Mouse (Mus musculus): ENCODE data around the gene Abcc5.
"Not testable (repeated sequence)": the region's sequence is repeated elsewhere in the genome, so short reads cannot be mapped to it uniquely, and the experiment has no call there.

Gene Abcc5

GRCm38 (mm10) chr16:20368221-20368620 is 58.0 kb downstream of the Abcc5 start:
- intact Hi-C loops (cut with DNase I), result no loop called here

- intact Hi-C loops (cut with DNase I), result no loop called here
Measured at GRCm38 (mm10) chr16:20362121-20362520, 64.1 kb downstream of the Abcc5 start.

- intact Hi-C loops (cut with DNase I), result not testable (repeated sequence)
Measured at GRCm38 (mm10) chr16:20361496-20361895, 64.7 kb downstream of the Abcc5 start.

GRCm38 (mm10) chr16:20359643-20360295 is 66.4 kb downstream of the Abcc5 start:
- intact Hi-C loops (cut with DNase I), result no loop called here

- intact Hi-C loops (cut with DNase I), result no loop called here
Measured at GRCm38 (mm10) chr16:20357837-20358236, 68.4 kb downstream of the Abcc5 start.

- intact Hi-C loops (cut with DNase I), result no loop called here
Measured at GRCm38 (mm10) chr16:20354762-20355161, 71.4 kb downstream of the Abcc5 start.

GRCm38 (mm10) chr16:20354011-20354410 is 72.2 kb downstream of the Abcc5 start:
- intact Hi-C loops (cut with DNase I), result no loop called here

- intact Hi-C loops (cut with DNase I), result loop anchor here (10.0 kb wide), 1 partner anchor 139 kb away; no protein-coding TSS in a partner anchor
Measured at GRCm38 (mm10) chr16:20345464-20345863, 80.7 kb downstream of the Abcc5 start.

GRCm38 (mm10) chr16:20338616-20339015 is 87.6 kb downstream of the Abcc5 start:
- intact Hi-C loops (cut with DNase I), result no loop called here

GRCm38 (mm10) chr16:20334918-20335317 is 91.3 kb downstream of the Abcc5 start:
- intact Hi-C loops (cut with DNase I), result no loop called here

- intact Hi-C loops (cut with DNase I), result no loop called here
Measured at GRCm38 (mm10) chr16:20328306-20328705, 97.9 kb downstream of the Abcc5 start.

- intact Hi-C loops (cut with DNase I), result no loop called here
Measured at GRCm38 (mm10) chr16:20325286-20325685, 100.9 kb downstream of the Abcc5 start, which contains the start of gene Cyp2ab1. TSS of gene Cyp2ab1 (minus strand) at chr16:20325404.

- intact Hi-C loops (cut with DNase I), result no loop called here
Measured at GRCm38 (mm10) chr16:20323907-20324306, 102.3 kb downstream of the Abcc5 start.

- intact Hi-C loops (cut with DNase I), result no loop called here
Measured at GRCm38 (mm10) chr16:20322274-20322673, 103.9 kb downstream of the Abcc5 start.

- intact Hi-C loops (cut with DNase I), result no loop called here
Measured at GRCm38 (mm10) chr16:20316770-20317169, 109.4 kb downstream of the Abcc5 start.

GRCm38 (mm10) chr16:20315266-20315665 is 110.9 kb downstream of the Abcc5 start:
- intact Hi-C loops (cut with DNase I), result no loop called here

GRCm38 (mm10) chr16:20312272-20312671 is 113.9 kb downstream of the Abcc5 start:
- intact Hi-C loops (cut with DNase I), result no loop called here

GRCm38 (mm10) chr16:20301770-20302649 is 124.2 kb downstream of the Abcc5 start, which contains the start of gene Parl:
TSS of gene Parl (minus strand) at chr16:20302387.
- intact Hi-C loops (cut with DNase I), result loop anchor here (2.0 kb wide), 1 partner anchor 89 kb away; no protein-coding TSS in a partner anchor

- intact Hi-C loops (cut with DNase I), result no loop called here
Measured at GRCm38 (mm10) chr16:20300076-20300475, 126.1 kb downstream of the Abcc5 start.
